Mouse (Mus musculus) liver (tissue): ENCODE measurements around the gene Zfp975.
A peak's percentile ranks its signal among the peaks of the same experiment; 100 is the strongest.
"Not testable (repeated sequence)": the region's sequence is repeated elsewhere in the genome, so short reads cannot be mapped to it uniquely, and the experiment has no call there.

ENCODE experiments used
- DNase-seq: peaks from one replicate; pipeline ENCODE4 v3.0.0-alpha.2; 2020; ENCODE audit warnings: mixed read lengths

The Zfp975 gene

GRCm38 (mm10) chr7:42692362-42693158, at the start of gene Zfp975:
Gene Zfp975, minus strand, starts transcription at chr7:42692742.
- DNase-seq = peak; percentile 83

- DNase-seq = no peak
These were observed 46.1 kb upstream of the Zfp975 start for GRCm38 (mm10) chr7:42738536-42739210.

GRCm38 (mm10) chr7:42726917-42727316, 34.4 kb upstream of the Zfp975 start, which contains the start of gene Gm17067:
Gene Gm17067, minus strand, starts transcription at chr7:42727017.
- not testable (repeated sequence) for DNase-seq

GRCm38 (mm10) chr7:42693251-42693650, 709 bp upstream of the Zfp975 start:
- peak; percentile 2 for DNase-seq

DNA sequence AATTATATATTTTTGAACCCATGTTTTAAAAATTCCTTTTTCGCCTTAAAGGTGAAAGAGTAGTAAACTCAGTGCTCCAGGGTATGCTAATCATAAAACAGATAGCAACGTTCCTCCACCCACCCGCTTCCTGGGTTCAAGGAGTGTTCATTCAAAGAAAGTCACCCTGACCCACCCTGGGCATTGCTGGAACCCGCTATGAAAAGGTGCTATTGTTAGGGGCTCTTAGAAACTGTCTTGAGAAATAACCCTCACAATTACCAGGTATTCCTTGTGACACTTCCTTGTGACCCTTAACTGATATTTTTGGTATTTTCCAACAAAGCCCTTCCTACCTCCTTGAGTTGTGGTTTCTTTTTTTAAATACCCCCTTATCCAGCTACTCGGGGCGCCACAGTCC, 12.5 kb downstream of the Zfp975 start:
- not testable (repeated sequence) for DNase-seq

DNA sequence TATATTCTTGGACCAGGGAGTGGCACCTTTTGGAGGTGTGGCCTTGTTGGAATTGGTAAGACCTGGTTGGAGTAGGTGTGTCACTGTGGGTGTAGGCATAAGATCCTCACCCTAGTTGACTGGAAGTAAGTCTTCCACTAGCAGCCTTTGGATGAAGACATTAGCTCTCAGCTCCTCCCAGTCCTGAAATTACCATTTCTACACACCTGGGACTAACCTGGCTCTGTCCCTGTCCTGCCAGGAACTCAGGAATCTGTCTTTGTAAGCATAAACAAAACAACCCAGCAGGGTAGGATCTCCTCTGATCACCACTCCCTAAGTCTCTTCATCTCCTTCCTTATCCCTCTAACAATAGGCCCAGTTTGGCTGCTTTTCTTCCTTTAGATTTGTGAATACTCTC, 12.9 kb downstream of the Zfp975 start:
- DNase-seq = not testable (repeated sequence)

GRCm38 (mm10) chr7:42660140-42660539, 32.4 kb downstream of the Zfp975 start:
- DNase-seq = peak; percentile 6

DNA sequence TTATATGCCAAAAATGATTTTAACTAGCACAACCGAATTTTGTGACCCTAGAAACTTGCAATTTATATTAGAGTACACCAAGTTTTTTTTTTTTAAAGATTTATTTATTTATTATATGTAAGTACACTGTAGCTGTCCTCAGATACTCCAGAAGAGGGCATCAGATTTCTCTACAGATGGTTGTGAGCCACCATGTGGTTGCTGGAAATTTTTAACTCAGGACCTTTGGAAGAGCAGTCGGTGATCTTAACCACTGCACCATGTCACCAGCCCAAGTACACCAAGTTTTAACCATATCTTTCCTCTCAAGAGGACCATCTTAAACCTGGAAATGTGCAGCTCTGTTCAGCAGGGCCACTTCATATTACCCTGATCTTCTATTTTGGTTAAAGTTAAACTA, 37.3 kb downstream of the Zfp975 start:
- not testable (repeated sequence) for DNase-seq

DNA sequence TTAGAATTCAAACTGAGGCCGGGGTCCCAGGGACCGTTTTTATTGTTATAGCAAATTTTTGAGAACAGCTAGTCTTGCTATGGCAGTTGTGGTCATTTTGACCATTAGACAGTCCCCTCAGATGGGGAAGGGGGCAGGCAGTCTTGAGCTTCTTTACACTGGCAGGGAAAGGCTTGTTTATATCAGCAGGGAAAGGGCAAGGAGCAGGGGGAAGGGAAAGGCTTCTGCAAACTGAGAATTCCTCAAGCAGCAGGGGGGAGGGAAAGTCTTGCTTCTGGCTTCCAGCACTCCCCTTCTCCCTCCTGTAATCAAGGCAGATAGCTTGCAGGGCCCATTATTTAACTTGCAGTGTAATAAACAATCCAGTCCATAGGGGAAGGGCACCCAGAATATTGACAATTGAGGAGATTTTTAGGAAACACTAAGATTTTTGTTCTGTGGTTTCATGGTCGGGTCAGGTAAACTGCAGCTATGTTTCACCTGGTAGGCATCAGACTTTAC, 49.4 kb downstream of the Zfp975 start:
- not testable (repeated sequence) for DNase-seq

DNA sequence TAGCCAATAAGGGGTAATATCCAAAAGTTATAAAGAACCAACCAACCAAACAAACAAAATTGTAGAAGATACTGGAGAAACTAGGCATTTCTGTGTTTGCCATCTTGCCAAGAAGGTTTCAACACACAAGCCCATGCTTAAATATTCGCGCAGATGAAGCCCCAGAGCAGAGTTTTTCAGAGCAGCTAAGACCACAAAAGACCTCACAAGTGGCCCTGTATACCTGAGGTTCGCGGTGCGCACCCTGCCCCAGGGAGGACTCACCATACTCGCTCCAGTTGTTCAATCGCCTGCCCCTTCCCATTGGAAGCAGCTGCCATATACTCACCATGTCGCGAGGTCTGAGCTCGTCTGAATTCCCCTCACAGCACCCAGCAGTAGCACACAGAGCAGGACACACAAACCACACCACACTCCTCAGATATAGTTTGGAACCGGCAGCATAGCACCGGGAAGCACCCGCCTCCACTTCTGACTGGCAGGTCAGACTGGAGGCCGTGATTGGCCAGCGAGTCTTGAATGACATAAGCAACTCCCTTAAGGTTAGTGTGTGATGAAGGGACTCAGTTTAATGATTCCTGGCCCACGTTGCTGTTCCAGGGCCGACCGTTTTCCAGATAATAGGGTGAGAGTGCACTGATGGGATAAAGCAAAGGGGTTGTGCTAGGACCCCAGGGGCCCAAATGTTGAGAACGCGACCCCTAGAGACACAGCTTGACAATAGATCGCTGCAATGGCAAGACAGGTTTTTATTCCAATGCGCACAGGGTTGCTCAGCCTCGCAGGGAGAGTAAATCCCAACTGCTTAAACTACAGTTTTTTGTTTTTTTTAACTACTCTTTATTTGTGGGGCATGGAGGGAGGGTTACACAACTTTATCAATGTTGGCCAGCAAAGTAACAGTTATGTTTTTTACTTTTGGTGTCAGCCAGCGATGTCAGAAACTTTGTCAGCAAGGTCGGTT, 50.1 kb downstream of the Zfp975 start, which contains the start of gene Zfp976:
Zfp976 (minus strand) TSS at position 437 of the 964 bp plus-strand sequence.
- DNase-seq = peak; percentile 82

DNA sequence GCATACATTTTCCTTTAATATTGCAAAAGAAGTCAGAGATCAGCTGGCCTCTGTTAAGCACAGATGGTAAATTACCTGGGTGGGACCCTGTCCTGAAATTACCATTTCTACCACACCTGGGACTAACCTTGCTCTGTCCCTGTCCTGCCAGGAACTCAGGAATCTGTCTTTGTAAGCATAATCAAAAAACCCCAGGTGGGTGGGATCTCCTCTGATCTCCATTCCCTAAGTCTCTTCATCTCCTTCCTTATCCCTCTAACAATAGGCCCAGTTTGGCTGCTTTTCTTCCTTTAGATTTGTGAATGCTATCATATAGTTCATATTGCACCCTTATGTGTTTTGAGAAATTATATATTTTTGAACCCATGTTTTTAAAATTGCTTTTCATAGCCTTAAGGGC, 61.5 kb downstream of the Zfp975 start:
- not testable (repeated sequence) for DNase-seq
